Mouse (Mus musculus): ENCODE measurements around the gene Crtc2. TPM values are rescaled to one million over a fixed set of nuclear protein-coding genes. Genes with fewer than 3 reads are reported as not detected.
A peak's percentile ranks its signal among the peaks of the same experiment; 100 is the strongest.

Gene Crtc2
- polyA plus RNA-seq (2012; ENCODE audit: insufficient read depth, insufficient read length, missing spikeins), result 45.5 and 56.9 TPM in 2 replicates

DNA sequence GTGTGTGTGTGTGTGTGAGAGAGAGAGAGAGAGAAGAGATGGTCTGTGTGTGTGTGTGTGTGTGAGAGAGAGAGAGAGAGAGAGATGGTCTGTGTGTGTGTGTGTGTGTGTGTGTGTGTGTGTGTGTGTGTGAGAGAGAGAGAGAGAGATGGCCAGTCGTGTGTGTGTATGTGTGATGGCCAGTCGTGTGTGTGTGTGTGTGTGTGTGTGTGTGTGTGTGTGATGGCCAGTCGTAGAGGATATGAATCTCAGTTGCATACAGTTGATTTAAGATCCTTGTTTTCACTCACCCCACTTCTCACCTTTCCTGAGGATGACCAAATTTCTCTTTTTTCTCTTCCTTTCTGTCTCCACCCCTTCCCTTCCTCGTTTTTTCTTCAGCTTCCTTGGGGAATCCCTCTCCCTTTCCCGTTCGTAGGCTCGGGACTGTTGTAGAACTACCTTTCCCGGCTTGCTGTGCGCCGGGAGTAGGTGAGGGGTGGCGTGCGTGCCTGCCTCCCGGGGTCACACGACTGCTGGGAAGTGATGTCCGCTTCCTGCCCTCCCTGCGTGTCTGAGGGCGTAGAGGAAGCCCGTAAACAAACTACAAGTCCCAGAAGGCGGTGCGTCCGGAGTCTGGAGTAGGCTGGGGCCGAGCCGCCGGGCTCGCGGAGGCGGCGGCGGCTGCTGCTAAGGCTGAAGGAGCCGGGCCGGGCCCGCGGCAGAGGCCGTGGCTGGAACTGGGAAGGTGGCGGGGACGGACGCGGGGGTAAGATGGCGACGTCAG, at the start of gene Crtc2:
Crtc2 (plus strand) TSS at position 511 of the 766 bp plus-strand sequence.
- TF ChIP-seq CTCF (IDR thresholded peaks at IDR 0.05; ENCODE audit: low read depth, low read length), result no peak
- TF ChIP-seq POLR2A (IDR thresholded peaks at IDR 0.05; ENCODE audit: borderline replicate concordance, low read depth, low read length), result no peak
- Histone ChIP-seq H3K4me1 (ENCODE audit: control insufficient read depth, insufficient read depth, low read length) (peaks cover 11% of the 10 kb centered on the region), H3K27ac (ENCODE audit: insufficient read depth, low read depth, low read length) (peak within 1 kb of the TSS; percentile 77), H3K4me3 (ENCODE audit: insufficient read depth, low read length) (peak within 1 kb of the TSS; percentile 95)

DNA sequence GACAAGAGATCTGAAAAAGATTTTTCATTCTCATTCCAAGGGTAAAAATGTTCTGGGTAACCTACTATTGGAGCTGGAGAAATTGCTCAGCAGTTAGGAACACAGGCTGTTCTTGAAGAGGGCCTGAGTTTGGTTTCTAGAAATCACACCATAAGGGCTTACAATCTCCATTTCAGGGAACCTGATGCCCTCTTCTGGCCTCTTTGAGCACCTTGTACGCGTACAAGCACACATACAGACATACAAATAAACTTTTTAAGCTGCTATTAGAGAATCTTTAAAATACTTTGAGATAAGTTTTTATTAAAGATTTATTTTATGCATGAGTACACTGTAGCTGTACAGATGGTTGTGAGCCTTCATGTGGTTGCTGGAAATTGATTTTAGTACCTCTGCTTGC, 49.4 kb upstream of the Crtc2 start:
- TF ChIP-seq POLR2A (IDR thresholded peaks at IDR 0.05; ENCODE audit: borderline replicate concordance, low read depth, low read length), result no peak
- TF ChIP-seq CTCF (IDR thresholded peaks at IDR 0.05; ENCODE audit: low read depth, low read length), result no peak
- Histone ChIP-seq H3K27ac (ENCODE audit: insufficient read depth, low read depth, low read length) (no peak overlapping the region), H3K4me1 (ENCODE audit: control insufficient read depth, insufficient read depth, low read length) (no peaks in the 10 kb centered on the region), H3K4me3 (ENCODE audit: insufficient read depth, low read length) (no peak overlapping the region)

DNA sequence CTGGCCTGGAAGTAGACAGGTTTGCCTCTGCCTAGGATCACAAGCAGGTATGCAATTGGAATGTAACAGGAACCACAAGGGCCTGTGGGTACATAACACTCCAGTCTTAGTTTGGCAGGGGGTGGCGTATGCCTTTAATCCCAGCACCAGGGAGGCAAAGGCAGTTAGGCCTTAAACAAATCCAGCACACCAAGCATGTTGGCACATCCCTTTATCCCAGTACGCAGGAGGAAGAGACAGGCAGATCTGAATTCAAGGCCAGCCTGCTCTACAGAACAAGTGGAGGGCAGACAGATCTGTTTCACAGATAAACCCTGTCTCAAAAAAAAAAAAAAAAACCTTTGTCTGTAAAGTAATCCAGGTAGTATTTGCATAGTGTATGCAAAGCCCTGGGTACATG, 45.3 kb upstream of the Crtc2 start:
- no peak overlapping the region for H3K27ac ChIP-seq (ENCODE audit: insufficient read depth, low read depth, low read length)
- no peak overlapping the region for H3K4me3 ChIP-seq (ENCODE audit: insufficient read depth, low read length)
- no peak for TF ChIP-seq CTCF (IDR thresholded peaks at IDR 0.05; ENCODE audit: low read depth, low read length)
- TF ChIP-seq POLR2A (IDR thresholded peaks at IDR 0.05; ENCODE audit: borderline replicate concordance, low read depth, low read length), result no peak

DNA sequence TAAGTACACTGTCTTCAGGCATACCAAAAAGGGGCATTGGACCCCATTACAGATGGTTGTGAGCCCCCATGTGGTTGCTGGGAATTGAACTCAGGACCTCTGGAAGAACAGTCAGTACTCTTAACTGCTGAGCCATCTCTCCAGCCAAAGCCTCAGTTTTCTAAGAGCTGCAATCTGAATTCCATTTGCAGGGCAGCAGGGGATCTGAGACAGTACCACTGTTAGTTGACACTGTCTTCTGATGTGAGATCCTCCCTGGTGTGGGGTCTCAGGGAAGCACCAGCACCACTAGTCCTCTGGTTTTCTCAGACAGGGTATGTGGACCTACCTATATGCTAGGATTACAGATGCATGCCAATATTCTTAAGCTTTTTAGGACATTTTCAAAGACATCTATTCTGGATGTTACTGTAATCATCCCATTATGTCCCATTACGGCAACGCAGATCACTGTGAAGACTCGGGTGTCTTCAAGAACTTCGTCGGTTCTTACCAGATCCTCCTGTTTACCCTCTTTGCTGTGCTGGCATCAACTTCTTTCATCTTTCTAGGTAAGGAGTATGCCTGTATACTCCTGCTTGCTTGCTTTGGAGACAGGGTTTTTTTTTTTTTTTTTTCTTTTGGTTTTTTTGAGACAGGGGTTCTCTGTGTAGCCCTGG, 43.9 kb upstream of the Crtc2 start:
- peaks cover 14% of the 10 kb centered on the region for H3K4me1 ChIP-seq (ENCODE audit: control insufficient read depth, insufficient read depth, low read length)
- TF ChIP-seq POLR2A (IDR thresholded peaks at IDR 0.05; ENCODE audit: borderline replicate concordance, low read depth, low read length) (no peak), CTCF (IDR thresholded peaks at IDR 0.05; ENCODE audit: low read depth, low read length) (no peak)
- no peak overlapping the region for H3K27ac ChIP-seq (ENCODE audit: insufficient read depth, low read depth, low read length)
- H3K4me3 ChIP-seq (ENCODE audit: insufficient read depth, low read length), result no peak overlapping the region

More for the DNA sequence above, 45.3 kb upstream of the Crtc2 start:
- peaks cover 9% of the 10 kb centered on the region for H3K4me1 ChIP-seq (ENCODE audit: control insufficient read depth, insufficient read depth, low read length)

DNA sequence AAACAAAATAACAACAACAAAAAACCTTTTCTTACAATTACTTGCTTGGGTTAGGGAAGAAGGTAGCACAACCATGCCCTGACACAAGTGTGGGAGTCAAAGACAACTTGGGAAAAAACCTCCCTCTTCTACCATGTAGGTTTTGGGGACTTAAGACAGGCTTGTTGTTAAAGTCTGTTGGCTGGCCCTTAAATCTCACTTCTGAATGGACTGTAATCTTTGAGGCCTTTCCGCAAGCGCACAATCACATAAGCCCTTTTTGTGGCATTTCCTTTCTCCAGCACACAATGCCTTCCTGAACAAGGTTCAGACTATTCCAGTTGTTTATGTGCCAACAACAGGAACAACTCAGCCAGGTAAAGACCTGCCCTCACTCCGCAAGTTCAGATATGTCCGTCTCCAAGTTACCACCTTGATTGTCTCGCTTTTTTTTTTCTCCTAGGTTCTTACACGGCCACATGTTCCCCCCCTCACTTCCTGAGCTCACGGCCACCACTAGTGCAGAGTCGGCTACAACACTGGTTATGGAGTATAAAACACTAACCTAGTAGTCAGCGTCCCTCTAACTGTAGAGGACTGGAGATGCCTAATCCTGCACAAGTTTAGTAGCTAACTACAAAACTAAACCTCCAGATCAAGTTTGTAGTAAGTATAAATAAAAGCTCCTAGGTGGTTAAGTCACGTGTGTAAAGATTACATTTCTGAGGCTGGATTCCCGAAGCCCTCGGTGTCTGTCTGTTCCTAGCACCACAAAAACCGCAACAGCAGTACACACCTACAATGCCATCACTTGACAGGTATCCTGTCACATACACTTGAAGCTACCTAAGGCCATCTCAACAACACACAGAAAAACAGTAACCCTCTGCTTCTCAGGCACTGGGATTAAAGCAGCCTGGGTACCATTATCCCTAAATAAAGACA, 42.2 kb upstream of the Crtc2 start:
- Histone ChIP-seq H3K4me3 (ENCODE audit: insufficient read depth, low read length) (peak overlapping the region; percentile 68), H3K27ac (ENCODE audit: insufficient read depth, low read depth, low read length) (no peak overlapping the region)

DNA sequence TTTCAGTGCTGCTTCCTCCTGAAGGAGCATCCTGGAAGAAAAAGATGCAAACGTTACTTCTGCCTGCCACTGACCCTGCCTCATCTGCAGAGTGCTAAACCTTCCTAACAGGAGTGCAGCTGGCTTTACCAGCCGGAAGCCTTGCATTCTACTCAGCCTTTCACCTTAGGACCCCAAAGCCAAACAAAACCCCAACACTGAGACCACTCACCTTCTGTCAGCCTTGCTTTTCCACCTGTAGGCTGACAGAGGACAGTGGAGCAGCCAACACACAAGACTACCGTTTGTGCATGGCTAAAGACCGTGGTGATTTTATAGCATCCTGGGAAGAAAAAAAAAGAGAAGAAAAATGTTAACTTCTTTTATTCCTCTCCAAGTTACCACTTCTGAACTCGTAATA, 41.2 kb upstream of the Crtc2 start:
- peaks cover 14% of the 10 kb centered on the region for H3K4me1 ChIP-seq (ENCODE audit: control insufficient read depth, insufficient read depth, low read length)
- peak overlapping the region; percentile 68 for H3K4me3 ChIP-seq (ENCODE audit: insufficient read depth, low read length)
- TF ChIP-seq POLR2A (IDR thresholded peaks at IDR 0.05; ENCODE audit: borderline replicate concordance, low read depth, low read length) (no peak), CTCF (IDR thresholded peaks at IDR 0.05; ENCODE audit: low read depth, low read length) (no peak)
- H3K27ac ChIP-seq (ENCODE audit: insufficient read depth, low read depth, low read length), result no peak overlapping the region

More for the DNA sequence above, 42.2 kb upstream of the Crtc2 start:
- TF ChIP-seq CTCF (IDR thresholded peaks at IDR 0.05; ENCODE audit: low read depth, low read length) (no peak), POLR2A (IDR thresholded peaks at IDR 0.05; ENCODE audit: borderline replicate concordance, low read depth, low read length) (no peak)
- H3K4me1 ChIP-seq (ENCODE audit: control insufficient read depth, insufficient read depth, low read length), result peaks cover 14% of the 10 kb centered on the region

DNA sequence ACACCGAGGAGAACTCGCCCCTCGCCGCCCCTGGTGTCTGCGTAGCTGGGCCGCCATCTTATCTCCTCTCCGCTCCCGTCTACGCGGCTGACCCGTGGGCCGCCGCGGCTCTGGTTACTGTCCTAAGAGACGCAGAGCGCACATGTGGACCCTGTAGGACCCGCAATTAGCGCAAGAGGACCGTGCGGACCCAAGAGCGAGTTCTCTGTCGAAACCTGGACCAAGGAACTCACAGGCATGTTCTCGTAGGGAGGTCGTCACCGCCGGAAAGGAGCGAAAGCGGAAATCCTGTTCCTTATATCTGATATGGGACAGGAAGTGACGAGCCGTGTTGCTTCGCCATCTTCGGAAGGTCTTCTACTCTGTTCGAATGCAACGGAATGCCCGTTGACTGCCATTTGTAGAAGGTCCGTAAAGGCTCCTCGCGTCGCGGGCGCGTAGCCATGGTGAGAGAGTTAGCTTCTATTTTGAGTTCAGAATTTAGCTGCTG, 40.5 kb upstream of the Crtc2 start, which contains the start of the genes Rps27 and Rab13:
Rps27 (minus strand) TSS at position 275 of the 490 bp plus-strand sequence.
Rab13 (plus strand) TSS at position 319 of the 490 bp plus-strand sequence.
- TF ChIP-seq POLR2A (IDR thresholded peaks at IDR 0.05; ENCODE audit: borderline replicate concordance, low read depth, low read length) (no peak; the same call in 1 of the 2 replicates), CTCF (IDR thresholded peaks at IDR 0.05; ENCODE audit: low read depth, low read length) (no peak)
- peak within 1 kb of the TSS; percentile 67 for H3K27ac ChIP-seq (ENCODE audit: insufficient read depth, low read depth, low read length)
- H3K4me1 ChIP-seq (ENCODE audit: control insufficient read depth, insufficient read depth, low read length), result peaks cover 14% of the 10 kb centered on the region
- peak within 1 kb of the TSS; percentile 68 for H3K4me3 ChIP-seq (ENCODE audit: insufficient read depth, low read length)

DNA sequence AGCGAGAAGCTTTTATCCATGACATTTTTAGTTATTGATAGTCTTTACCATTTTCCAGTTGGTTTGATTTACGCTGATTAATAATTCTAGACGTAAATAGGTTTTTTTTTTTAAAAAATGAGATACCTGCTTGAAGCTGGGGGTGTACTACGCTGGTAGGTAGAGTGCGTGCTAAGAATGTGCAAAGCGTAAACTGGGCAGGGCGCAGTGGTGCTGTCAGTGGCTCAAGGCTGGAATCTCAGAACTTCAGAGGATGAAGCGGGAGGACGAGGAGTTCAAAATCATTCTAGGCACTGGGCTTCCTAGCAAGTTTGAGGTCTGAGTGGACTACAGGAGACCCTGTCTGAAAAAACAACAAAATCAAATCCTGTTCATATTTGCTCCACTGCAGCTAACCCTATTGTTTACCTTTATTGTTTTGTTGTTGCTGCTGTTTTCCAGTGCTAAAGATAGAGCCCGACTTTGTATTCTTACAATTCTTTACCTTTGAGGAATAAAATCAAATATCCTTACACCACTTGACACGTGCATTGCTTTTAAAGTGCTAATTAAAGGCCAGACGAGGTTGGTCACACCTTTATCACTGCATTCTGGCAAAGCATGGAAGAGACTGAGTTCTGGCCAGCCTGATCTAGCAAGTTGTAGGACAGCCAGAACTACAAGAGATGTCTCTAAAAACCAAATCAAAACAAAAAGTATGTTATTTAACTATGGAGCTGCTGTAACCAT, 39.8 kb upstream of the Crtc2 start:
- Histone ChIP-seq H3K4me1 (ENCODE audit: control insufficient read depth, insufficient read depth, low read length) (peaks cover 14% of the 10 kb centered on the region), H3K27ac (ENCODE audit: insufficient read depth, low read depth, low read length) (no peak overlapping the region), H3K4me3 (ENCODE audit: insufficient read depth, low read length) (peak overlapping the region; percentile 68)
- TF ChIP-seq CTCF (IDR thresholded peaks at IDR 0.05; ENCODE audit: low read depth, low read length), result no peak
- no peak for TF ChIP-seq POLR2A (IDR thresholded peaks at IDR 0.05; ENCODE audit: borderline replicate concordance, low read depth, low read length)

All from bone marrow macrophage, adult 2 months (primary cell).